Mouse (Mus musculus): ENCODE measurements around the gene Olfr809. TPM values are rescaled to one million over a fixed set of nuclear protein-coding genes. Genes with fewer than 3 reads are reported as not detected.

The Olfr809 gene
- not detected in 2 replicates for total RNA-seq (2014; rRNA removed)
- polyA plus RNA-seq (2015; fragmentation: Nextera tagmentation; extraction: Ambion mirVana): not detected in 2 replicates

GRCm38 (mm10) chr10:129774338-129774737 is at the start of gene Olfr809:
Olfr809 (plus strand) TSS chr10:129774638.
- Histone ChIP-seq H3K27ac (ENCODE audit: low read depth, low read length) (no peak within 1 kb of the TSS), H3K4me1 (ENCODE audit: insufficient read depth, low read length) (no peaks in the 10 kb centered on the region), H3K4me2 (ENCODE audit: low read depth, low read length, poor library complexity, severe bottlenecking) (no peak within 1 kb of the TSS), H3K36me3 (ENCODE audit: insufficient read depth, low read length) (no peaks in the 10 kb centered on the region), H3K9ac (replicated peaks; ENCODE audit: low read length, poor library complexity, severe bottlenecking) (no peak within 1 kb of the TSS), H3K27me3 (ENCODE audit: insufficient read depth, low read length) (no peaks in the 10 kb centered on the region), H3K9me3 (ENCODE audit: low read length) (no peaks in the 10 kb centered on the region), H3K4me3 (ENCODE audit: low read depth, low read length) (no peak within 1 kb of the TSS)
- no peak for TF ChIP-seq CTCF (IDR thresholded peaks at IDR 0.05)
- DNase-seq (ENCODE audit: low spot score) (no peak), ATAC-seq (ENCODE audit: low FRiP score) (no peak)

- Histone ChIP-seq H3K4me2 (ENCODE audit: low read depth, low read length, poor library complexity, severe bottlenecking) (no peak within 1 kb of the TSS), H3K4me3 (ENCODE audit: low read depth, low read length) (no peak within 1 kb of the TSS), H3K36me3 (ENCODE audit: insufficient read depth, low read length) (no peaks in the 10 kb centered on the region), H3K27me3 (ENCODE audit: insufficient read depth, low read length) (no peaks in the 10 kb centered on the region), H3K4me1 (ENCODE audit: insufficient read depth, low read length) (no peaks in the 10 kb centered on the region), H3K9me3 (ENCODE audit: low read length) (no peaks in the 10 kb centered on the region), H3K9ac (replicated peaks; ENCODE audit: low read length, poor library complexity, severe bottlenecking) (no peak within 1 kb of the TSS), H3K27ac (ENCODE audit: low read depth, low read length) (no peak within 1 kb of the TSS)
- WGBS: 94% methylated on average over 2 of the region's 2 CpGs
- DNase-seq (ENCODE audit: low spot score): no peak
- TF ChIP-seq CTCF (IDR thresholded peaks at IDR 0.05): no peak
- ATAC-seq (ENCODE audit: low FRiP score): no peak
Measured at GRCm38 (mm10) chr10:129729275-129729674, 45.2 kb upstream of the Olfr809 start, which contains the start of gene Olfr805. Olfr805 (minus strand) TSS chr10:129729375.

GRCm38 (mm10) chr10:129741821-129742220 is 32.6 kb upstream of the Olfr809 start, which contains the start of gene Olfr806:
Olfr806 (minus strand) TSS chr10:129741921.
- Histone ChIP-seq H3K36me3 (ENCODE audit: insufficient read depth, low read length) (no peaks in the 10 kb centered on the region), H3K9ac (replicated peaks; ENCODE audit: low read length, poor library complexity, severe bottlenecking) (no peak within 1 kb of the TSS), H3K4me2 (ENCODE audit: low read depth, low read length, poor library complexity, severe bottlenecking) (no peak within 1 kb of the TSS), H3K4me3 (ENCODE audit: low read depth, low read length) (no peak within 1 kb of the TSS), H3K27ac (ENCODE audit: low read depth, low read length) (no peak within 1 kb of the TSS), H3K4me1 (ENCODE audit: insufficient read depth, low read length) (no peaks in the 10 kb centered on the region), H3K27me3 (ENCODE audit: insufficient read depth, low read length) (no peaks in the 10 kb centered on the region), H3K9me3 (ENCODE audit: low read length) (no peaks in the 10 kb centered on the region)
- DNase-seq (ENCODE audit: low spot score) (no peak), ATAC-seq (ENCODE audit: low FRiP score) (no peak)
- no peak for TF ChIP-seq CTCF (IDR thresholded peaks at IDR 0.05)

GRCm38 (mm10) chr10:129757693-129758092 is 16.7 kb upstream of the Olfr809 start, which contains the start of gene Olfr807:
Olfr807 (minus strand) TSS chr10:129757793.
- no peak within 1 kb of the TSS for H3K9ac ChIP-seq (replicated peaks; ENCODE audit: low read length, poor library complexity, severe bottlenecking)
- ATAC-seq (ENCODE audit: low FRiP score) (no peak), DNase-seq (ENCODE audit: low spot score) (no peak)
- no peak within 1 kb of the TSS for H3K4me3 ChIP-seq (ENCODE audit: low read depth, low read length)
- H3K27ac ChIP-seq (ENCODE audit: low read depth, low read length): no peak within 1 kb of the TSS
- no peaks in the 10 kb centered on the region for H3K36me3 ChIP-seq (ENCODE audit: insufficient read depth, low read length)
- H3K4me1 ChIP-seq (ENCODE audit: insufficient read depth, low read length): no peaks in the 10 kb centered on the region
- TF ChIP-seq CTCF (IDR thresholded peaks at IDR 0.05): no peak
- H3K9me3 ChIP-seq (ENCODE audit: low read length): no peaks in the 10 kb centered on the region
- 88% methylated on average over 1 of the region's 1 CpGs for WGBS
- no peaks in the 10 kb centered on the region for H3K27me3 ChIP-seq (ENCODE audit: insufficient read depth, low read length)
- no peak within 1 kb of the TSS for H3K4me2 ChIP-seq (ENCODE audit: low read depth, low read length, poor library complexity, severe bottlenecking)

GRCm38 (mm10) chr10:129765182-129765581 is 9.3 kb upstream of the Olfr809 start, which contains the start of gene Olfr808:
Olfr808 (plus strand) TSS chr10:129765482.
- Histone ChIP-seq H3K36me3 (ENCODE audit: insufficient read depth, low read length) (no peaks in the 10 kb centered on the region), H3K4me3 (ENCODE audit: low read depth, low read length) (no peak within 1 kb of the TSS), H3K4me2 (ENCODE audit: low read depth, low read length, poor library complexity, severe bottlenecking) (no peak within 1 kb of the TSS), H3K27ac (ENCODE audit: low read depth, low read length) (no peak within 1 kb of the TSS), H3K4me1 (ENCODE audit: insufficient read depth, low read length) (no peaks in the 10 kb centered on the region), H3K27me3 (ENCODE audit: insufficient read depth, low read length) (no peaks in the 10 kb centered on the region), H3K9me3 (ENCODE audit: low read length) (no peaks in the 10 kb centered on the region), H3K9ac (replicated peaks; ENCODE audit: low read length, poor library complexity, severe bottlenecking) (no peak within 1 kb of the TSS)
- ATAC-seq (ENCODE audit: low FRiP score) (no peak), DNase-seq (ENCODE audit: low spot score) (no peak)
- no peak for TF ChIP-seq CTCF (IDR thresholded peaks at IDR 0.05)
- WGBS: 93% methylated on average over 1 of the region's 1 CpGs

GRCm38 (mm10) chr10:129778123-129778522 is 3.7 kb downstream of the Olfr809 start:
- no peak overlapping the region for H3K27ac ChIP-seq (ENCODE audit: low read depth, low read length)
- no peaks in the 10 kb centered on the region for H3K4me1 ChIP-seq (ENCODE audit: insufficient read depth, low read length)
- H3K9ac ChIP-seq (replicated peaks; ENCODE audit: low read length, poor library complexity, severe bottlenecking): no peak overlapping the region
- no peak for TF ChIP-seq CTCF (IDR thresholded peaks at IDR 0.05)
- no peaks in the 10 kb centered on the region for H3K27me3 ChIP-seq (ENCODE audit: insufficient read depth, low read length)
- H3K4me3 ChIP-seq (ENCODE audit: low read depth, low read length): no peak overlapping the region
- H3K36me3 ChIP-seq (ENCODE audit: insufficient read depth, low read length): no peaks in the 10 kb centered on the region
- no peak for ATAC-seq (ENCODE audit: low FRiP score)
- H3K9me3 ChIP-seq (ENCODE audit: low read length): no peaks in the 10 kb centered on the region
- no peak for DNase-seq (ENCODE audit: low spot score)
- H3K4me2 ChIP-seq (ENCODE audit: low read depth, low read length, poor library complexity, severe bottlenecking): no peak overlapping the region

Data from midbrain, postnatal 0 days (tissue).